Mouse (Mus musculus): ENCODE data around the gene Ifih1. TPM values are rescaled to one million over a fixed set of nuclear protein-coding genes. Genes with fewer than 3 reads are reported as not detected.

Ifih1 gene
- polyA plus RNA-seq, 1 experiment from 2014 or later: 0.61 TPM

DNA sequence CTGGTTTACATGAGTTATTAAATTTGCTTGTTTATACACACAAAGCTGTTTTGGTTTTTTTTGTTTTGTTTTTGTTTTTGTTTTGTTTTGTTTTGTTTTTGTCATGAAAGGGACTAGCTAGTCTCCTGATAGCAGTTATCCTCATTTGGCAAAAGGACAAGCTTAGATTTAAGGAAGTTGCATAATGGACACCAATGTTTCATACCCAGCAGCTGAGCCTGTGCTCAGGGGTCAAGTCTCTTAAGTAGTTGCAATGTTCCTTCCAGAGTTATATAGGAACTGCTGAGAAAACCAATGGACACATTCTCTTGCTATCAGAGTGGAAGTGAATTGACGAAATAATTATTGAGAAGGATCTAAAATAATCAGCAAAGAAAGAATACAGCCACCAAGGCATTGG is 10.0 kb upstream of the Ifih1 start:
- 76% methylated on average over 1 of the region's 1 CpGs for WGBS
- Histone ChIP-seq H3K9me3 (no peaks in the 10 kb centered on the region), H3K27me3 (ENCODE audit: insufficient read depth, poor library complexity, severe bottlenecking) (no peaks in the 10 kb centered on the region)

DNA sequence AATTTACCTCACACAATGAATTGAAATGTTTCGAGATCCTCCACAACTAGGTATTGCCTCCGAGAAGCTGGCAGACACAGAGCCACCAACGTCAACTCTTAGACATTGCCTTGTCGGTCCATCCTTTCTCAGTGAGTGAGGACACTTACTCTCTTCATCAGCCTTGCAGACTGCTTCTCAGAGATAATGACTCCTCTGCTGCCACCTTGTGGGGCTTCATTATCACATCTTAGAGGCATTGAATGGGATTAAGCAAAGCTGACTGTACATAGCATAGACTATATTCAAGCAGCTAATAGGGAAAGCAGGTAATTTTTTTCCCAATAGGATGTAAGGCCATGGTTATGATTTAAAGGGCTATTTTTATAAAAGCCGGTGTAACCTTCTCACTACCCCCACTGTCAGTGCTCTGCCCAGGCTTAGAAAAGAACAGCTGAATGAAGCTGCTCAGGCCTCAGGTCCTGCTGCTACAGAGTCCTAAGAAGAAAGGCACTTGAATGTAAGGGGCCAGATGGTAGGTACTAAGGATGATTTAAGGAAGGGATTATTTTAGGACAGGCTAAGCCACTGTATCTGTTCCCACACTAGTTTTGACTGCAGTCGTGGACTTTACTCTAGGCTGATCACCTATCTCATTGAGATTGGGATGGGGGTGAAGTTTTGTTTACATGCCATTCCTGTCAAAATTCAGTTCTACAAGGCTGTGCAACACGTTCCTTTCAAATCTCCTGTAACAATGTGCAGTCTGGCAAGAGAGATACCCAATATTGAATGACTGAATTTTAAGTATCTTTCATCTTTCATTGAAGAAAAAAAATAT is 8.7 kb upstream of the Ifih1 start:
- H3K9me3 ChIP-seq: no peaks in the 10 kb centered on the region
- WGBS: 53% methylated on average over 7 of the region's 7 CpGs
- no peak overlapping the region for H3K4me3 ChIP-seq
- no peaks in the 10 kb centered on the region for H3K36me3 ChIP-seq
- no peaks in the 10 kb centered on the region for H3K4me1 ChIP-seq (replicated peaks)
- no peak overlapping the region for H3K27ac ChIP-seq
- peak; percentile 26 for DNase-seq (ENCODE audit: low spot score)
- no peaks in the 10 kb centered on the region for H3K27me3 ChIP-seq (ENCODE audit: insufficient read depth, poor library complexity, severe bottlenecking)

More for the DNA sequence above, 10.0 kb upstream of the Ifih1 start:
- Histone ChIP-seq H3K4me3 (no peak overlapping the region), H3K4me1 (replicated peaks) (no peaks in the 10 kb centered on the region), H3K27ac (no peak overlapping the region), H3K36me3 (no peaks in the 10 kb centered on the region)
- no peak for DNase-seq (ENCODE audit: low spot score)

DNA sequence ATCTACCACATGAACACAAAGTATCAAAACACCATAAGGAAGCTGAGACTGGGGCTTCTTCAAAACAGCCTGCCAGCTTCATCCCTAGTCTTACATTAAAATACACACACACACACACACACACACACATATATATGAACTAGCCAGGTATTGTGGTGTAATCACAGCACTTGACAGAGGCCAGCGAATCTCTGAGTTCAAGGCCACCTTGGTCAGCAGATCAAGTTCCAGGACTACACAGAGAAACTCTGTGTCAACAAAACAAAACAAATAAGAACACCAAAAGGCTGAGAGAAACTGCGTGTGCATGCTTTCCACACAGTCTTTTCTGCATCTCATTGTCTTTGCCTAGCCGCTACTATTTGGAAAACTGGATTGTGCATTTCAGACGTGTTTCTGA is 6.4 kb upstream of the Ifih1 start:
- Histone ChIP-seq H3K27ac (no peak overlapping the region), H3K9me3 (no peaks in the 10 kb centered on the region), H3K4me1 (replicated peaks) (no peaks in the 10 kb centered on the region), H3K4me3 (no peak overlapping the region), H3K27me3 (ENCODE audit: insufficient read depth, poor library complexity, severe bottlenecking) (no peaks in the 10 kb centered on the region), H3K36me3 (no peaks in the 10 kb centered on the region)
- DNase-seq (ENCODE audit: low spot score): no peak
- WGBS: 85% methylated on average over 4 of the region's 4 CpGs

DNA sequence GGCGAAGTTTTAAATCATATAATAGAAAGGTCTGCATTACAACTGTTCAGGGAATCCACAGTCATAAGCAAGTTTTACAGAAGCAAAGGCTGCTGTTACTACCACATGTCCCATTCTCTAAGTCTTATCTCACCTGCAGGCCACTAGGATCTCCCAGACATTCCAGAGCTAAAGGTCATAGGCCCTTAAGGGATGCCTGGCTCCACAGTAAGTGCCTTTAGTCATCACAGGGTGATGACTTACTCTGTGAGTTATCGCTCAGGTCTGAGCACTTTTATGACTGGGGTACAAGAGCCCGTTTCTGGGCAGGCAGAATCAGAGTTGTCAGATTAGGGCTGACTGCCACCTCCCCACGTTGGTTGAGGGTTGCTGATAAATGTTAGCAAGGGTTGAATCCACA is 5.8 kb upstream of the Ifih1 start:
- Histone ChIP-seq H3K27ac (no peak overlapping the region), H3K9me3 (no peaks in the 10 kb centered on the region), H3K4me1 (replicated peaks) (peaks cover 5% of the 10 kb centered on the region; the same call in 1 of the 2 replicates), H3K4me3 (no peak overlapping the region), H3K27me3 (ENCODE audit: insufficient read depth, poor library complexity, severe bottlenecking) (no peaks in the 10 kb centered on the region), H3K36me3 (no peaks in the 10 kb centered on the region)
- DNase-seq (ENCODE audit: low spot score): no peak
- WGBS: 76% methylated on average over 4 of the region's 4 CpGs

DNA sequence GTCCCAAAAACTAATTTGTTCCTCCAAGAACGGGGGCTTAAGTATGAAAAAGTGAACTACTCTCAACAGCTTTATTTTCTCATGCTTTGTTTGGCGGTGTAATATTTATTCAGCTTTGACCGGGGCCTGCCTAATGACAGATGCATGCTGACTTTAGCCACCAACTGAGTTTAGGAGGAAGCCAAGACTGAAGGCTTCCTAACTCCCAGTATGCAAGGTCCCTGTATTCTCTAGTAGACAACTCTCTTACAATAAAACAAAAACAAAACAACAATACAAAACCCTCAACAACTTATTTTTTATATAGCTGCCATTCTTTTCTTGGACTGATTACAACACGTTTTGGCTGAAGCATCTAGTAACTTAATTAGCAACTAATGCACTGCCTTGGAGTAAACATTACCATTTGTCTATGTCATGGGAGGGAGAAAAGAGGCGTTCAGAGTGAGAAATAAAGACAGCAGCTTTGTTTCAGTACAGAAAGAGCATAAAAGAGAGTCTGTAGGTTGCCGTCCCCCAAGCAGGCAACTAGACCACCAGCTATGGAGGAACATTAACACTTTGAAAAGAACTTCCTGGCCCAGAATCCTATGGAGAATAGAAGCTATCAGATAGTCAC is 725 bp upstream of the Ifih1 start:
- peaks cover 19% of the 10 kb centered on the region for H3K4me1 ChIP-seq (replicated peaks)
- no peak for DNase-seq (ENCODE audit: low spot score)
- peaks cover 16% of the 10 kb centered on the region; the same call in 1 of the 2 replicates for H3K27me3 ChIP-seq (ENCODE audit: insufficient read depth, poor library complexity, severe bottlenecking)
- H3K4me3 ChIP-seq: peak overlapping the region; percentile 61
- H3K36me3 ChIP-seq: no peaks in the 10 kb centered on the region
- H3K27ac ChIP-seq: peak overlapping the region; percentile 83
- no peaks in the 10 kb centered on the region for H3K9me3 ChIP-seq
- WGBS: 14% methylated on average over 6 of the region's 6 CpGs

DNA sequence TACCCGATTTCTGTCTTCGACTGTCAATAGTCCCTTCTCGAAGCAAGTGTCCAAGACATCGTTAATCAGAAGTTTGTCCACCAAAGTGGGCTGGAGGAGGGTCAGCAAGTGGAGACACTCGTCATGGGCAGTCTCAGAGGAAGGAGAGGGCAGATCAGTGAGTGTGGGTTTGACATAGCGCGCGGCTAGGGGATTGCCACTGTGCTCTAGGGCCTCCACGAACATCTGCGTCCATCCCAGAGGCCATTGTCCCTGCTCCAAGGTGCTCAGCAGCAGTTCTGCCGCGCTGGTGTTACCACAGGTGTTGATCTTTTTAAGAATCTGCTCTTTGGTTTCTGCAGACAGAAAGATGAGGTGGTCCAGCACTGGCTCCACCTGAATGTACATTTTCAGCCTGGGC is 580 bp downstream of the Ifih1 start:
- 34% methylated on average over 12 of the region's 12 CpGs for WGBS
- Histone ChIP-seq H3K9me3 (no peaks in the 10 kb centered on the region), H3K4me3 (peak overlapping the region; percentile 61), H3K4me1 (replicated peaks) (peaks cover 19% of the 10 kb centered on the region), H3K27me3 (ENCODE audit: insufficient read depth, poor library complexity, severe bottlenecking) (peaks cover 16% of the 10 kb centered on the region; the same call in 1 of the 2 replicates), H3K27ac (peak overlapping the region; percentile 83), H3K36me3 (no peaks in the 10 kb centered on the region)
- no peak for DNase-seq (ENCODE audit: low spot score)

DNA sequence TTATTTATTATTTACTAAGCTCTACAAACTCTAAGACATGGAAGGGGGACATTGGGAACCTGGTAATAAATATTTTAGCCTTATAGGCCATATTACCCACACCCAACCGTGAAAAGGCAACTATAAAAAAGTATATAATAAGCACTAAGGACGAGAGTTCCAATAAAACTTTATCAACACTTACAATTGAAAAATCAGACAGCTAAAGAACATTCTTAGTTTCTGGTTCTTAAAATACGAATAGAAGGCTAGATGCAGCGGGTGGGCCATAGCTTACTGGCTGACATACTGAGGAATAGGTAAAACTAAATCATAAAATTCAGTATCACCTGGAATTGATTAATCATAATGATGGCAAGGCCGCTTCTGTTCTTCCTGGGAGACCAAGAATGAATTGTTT is 1.2 kb downstream of the Ifih1 start:
- H3K27me3 ChIP-seq (ENCODE audit: insufficient read depth, poor library complexity, severe bottlenecking): peaks cover 16% of the 10 kb centered on the region; the same call in 1 of the 2 replicates
- WGBS: 90% methylated on average over 5 of the region's 5 CpGs

DNA sequence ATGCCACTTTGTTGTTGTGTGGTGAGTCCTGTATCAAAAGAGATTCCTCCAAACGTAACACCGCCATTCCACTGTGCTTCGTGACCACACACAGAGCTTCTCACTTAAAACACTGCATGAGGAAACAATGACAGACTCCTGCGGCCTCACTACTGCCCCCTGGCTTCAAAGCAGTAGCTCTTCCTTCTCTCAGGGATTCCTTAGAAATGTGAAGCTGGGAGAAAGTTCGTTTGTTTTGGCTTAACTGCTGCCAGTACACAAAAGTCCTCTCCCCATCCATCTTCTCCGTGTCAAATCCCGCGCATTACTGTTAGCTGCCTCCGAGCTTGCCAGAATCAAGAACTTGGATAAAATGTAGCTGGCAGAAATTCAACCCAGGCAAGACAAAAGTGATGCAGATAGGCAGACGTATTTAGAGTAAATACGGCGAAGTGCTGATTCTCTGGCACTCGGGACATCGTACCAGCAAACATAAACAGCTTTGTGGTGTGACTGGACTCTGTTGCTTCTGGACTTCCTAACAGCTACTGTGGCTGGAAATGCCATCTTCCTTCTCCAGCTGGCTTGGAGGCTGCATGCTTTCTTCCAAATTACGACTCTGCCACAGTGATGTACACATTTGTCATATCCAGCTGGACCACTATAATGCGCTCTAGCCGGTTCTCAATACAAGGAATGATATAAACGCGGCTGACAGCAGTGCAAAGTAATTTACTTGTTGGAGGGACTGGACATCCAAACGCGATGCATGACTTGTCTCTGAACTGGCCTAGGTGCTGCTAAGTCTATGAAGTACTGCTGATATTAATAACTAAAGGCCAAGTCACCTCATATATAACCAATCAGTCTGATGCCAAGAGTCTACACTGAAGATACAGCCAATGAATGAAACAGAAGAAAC is 2.4 kb downstream of the Ifih1 start:
- Histone ChIP-seq H3K27ac (no peak overlapping the region), H3K4me3 (no peak overlapping the region), H3K36me3 (no peaks in the 10 kb centered on the region), H3K4me1 (replicated peaks) (peaks cover 19% of the 10 kb centered on the region), H3K9me3 (no peaks in the 10 kb centered on the region), H3K27me3 (ENCODE audit: insufficient read depth, poor library complexity, severe bottlenecking) (peaks cover 16% of the 10 kb centered on the region; the same call in 1 of the 2 replicates)
- DNase-seq (ENCODE audit: low spot score): peak; percentile 39
- 50% methylated on average over 21 of the region's 21 CpGs for WGBS

More for the DNA sequence above, 1.2 kb downstream of the Ifih1 start:
- peaks cover 19% of the 10 kb centered on the region for H3K4me1 ChIP-seq (replicated peaks)
- no peak for DNase-seq (ENCODE audit: low spot score)
- no peak overlapping the region for H3K27ac ChIP-seq
- H3K36me3 ChIP-seq: no peaks in the 10 kb centered on the region
- no peaks in the 10 kb centered on the region for H3K9me3 ChIP-seq
- no peak overlapping the region for H3K4me3 ChIP-seq

GRCm38 (mm10) chr2:62639869-62640268 is 6.2 kb downstream of the Ifih1 start:
- WGBS: 95% methylated on average over 2 of the region's 2 CpGs
- DNase-seq (ENCODE audit: low spot score): no peak
- Histone ChIP-seq H3K9me3 (no peaks in the 10 kb centered on the region), H3K27me3 (ENCODE audit: insufficient read depth, poor library complexity, severe bottlenecking) (peaks cover 10% of the 10 kb centered on the region; the same call in 1 of the 2 replicates), H3K36me3 (no peaks in the 10 kb centered on the region), H3K4me1 (replicated peaks) (no peaks in the 10 kb centered on the region), H3K27ac (no peak overlapping the region), H3K4me3 (no peak overlapping the region)

DNA sequence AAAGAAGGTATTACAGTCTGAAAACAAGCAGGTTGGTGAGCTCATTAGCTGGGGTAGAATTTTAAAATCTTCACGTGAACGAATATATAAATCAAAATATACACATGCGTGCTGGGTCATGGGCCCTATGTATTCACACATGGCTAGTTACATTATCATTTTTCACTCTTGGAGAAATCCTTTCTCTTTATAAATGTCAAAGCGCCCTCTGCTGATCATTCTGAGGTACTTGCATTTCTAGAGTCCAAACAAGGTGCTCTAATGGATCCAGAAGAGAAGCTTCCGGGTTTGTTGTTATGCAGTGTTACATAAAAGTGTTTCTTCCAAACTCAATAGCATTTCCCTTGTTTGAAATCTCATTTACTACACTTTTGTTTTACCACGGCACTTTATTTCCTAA is 15.6 kb downstream of the Ifih1 start:
- no peaks in the 10 kb centered on the region for H3K27me3 ChIP-seq (ENCODE audit: insufficient read depth, poor library complexity, severe bottlenecking)
- DNase-seq (ENCODE audit: low spot score): no peak
- no peaks in the 10 kb centered on the region for H3K4me1 ChIP-seq (replicated peaks)
- H3K27ac ChIP-seq: no peak overlapping the region
- H3K9me3 ChIP-seq: no peaks in the 10 kb centered on the region
- H3K36me3 ChIP-seq: no peaks in the 10 kb centered on the region
- no peak overlapping the region for H3K4me3 ChIP-seq
- WGBS: 27% methylated on average over 6 of the region's 6 CpGs

- no peaks in the 10 kb centered on the region for H3K27me3 ChIP-seq (ENCODE audit: insufficient read depth, poor library complexity, severe bottlenecking)
- H3K4me3 ChIP-seq: no peak overlapping the region
- no peaks in the 10 kb centered on the region for H3K9me3 ChIP-seq
- no peak for DNase-seq (ENCODE audit: low spot score)
- no peaks in the 10 kb centered on the region for H3K4me1 ChIP-seq (replicated peaks)
- H3K27ac ChIP-seq: no peak overlapping the region
- no peaks in the 10 kb centered on the region for H3K36me3 ChIP-seq
- 92% methylated on average over 5 of the region's 5 CpGs for WGBS
These were observed 17.7 kb downstream of the Ifih1 start for GRCm38 (mm10) chr2:62628356-62628755.

DNA sequence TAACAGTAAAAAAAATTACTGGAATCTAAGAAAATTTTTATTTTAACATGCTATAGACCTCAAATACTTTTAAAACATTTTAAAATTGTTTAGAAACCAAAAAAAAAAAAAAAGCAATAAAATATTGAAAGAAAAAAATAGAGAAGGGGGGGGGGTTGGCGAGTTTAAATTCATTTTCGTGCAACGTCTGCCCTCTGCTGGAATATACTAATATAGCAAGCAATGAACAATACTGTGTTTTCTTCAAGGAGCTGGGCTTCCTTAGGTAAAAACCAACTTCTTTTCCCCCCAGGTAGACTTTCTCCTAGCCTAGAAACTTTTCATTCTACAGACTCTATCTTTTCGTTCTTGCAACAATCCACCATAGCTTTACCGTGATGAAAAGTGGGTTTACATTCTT is 18.3 kb downstream of the Ifih1 start:
- 11% methylated on average over 5 of the region's 5 CpGs for WGBS
- Histone ChIP-seq H3K27me3 (ENCODE audit: insufficient read depth, poor library complexity, severe bottlenecking) (no peaks in the 10 kb centered on the region), H3K27ac (no peak overlapping the region), H3K36me3 (no peaks in the 10 kb centered on the region), H3K4me1 (replicated peaks) (no peaks in the 10 kb centered on the region), H3K9me3 (no peaks in the 10 kb centered on the region), H3K4me3 (no peak overlapping the region)
- no peak for DNase-seq (ENCODE audit: low spot score)

Measured in hindbrain, embryonic 10.5 days (tissue).